Mouse (Mus musculus): Measurements from ENCODE around the gene Olfr612. TPM values are rescaled to one million over a fixed set of nuclear protein-coding genes. Genes with fewer than 3 reads are reported as not detected.

Olfr612 gene
- not detected in 2 replicates for polyA plus RNA-seq (2012; rRNA removed)

DNA sequence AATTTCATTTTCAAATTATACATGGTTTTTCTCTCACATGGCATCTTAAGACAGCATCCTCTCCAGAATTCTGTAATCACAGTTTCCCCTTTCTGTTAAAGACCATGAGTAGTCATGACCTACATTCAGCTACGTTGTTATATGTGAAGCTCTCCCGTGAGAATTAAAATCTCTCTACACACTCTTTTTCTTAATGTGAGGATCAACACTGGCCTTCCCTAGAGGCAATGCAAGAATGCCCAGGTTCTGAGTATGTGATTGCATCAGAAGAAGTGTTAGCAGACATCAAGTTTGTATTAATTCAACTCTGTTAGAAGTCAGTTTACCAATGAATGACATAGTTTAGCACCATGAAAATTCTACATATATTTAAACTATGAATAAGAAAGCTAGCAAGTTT is at the start of gene Olfr612:
Olfr612 (minus strand) TSS at position 101 of the 400 bp plus-strand sequence.

GRCm38 (mm10) chr7:103589803-103590202 is 47.3 kb upstream of the Olfr612 start, which contains the start of gene Olfr618:
Olfr618 (plus strand) TSS chr7:103590103.

DNA sequence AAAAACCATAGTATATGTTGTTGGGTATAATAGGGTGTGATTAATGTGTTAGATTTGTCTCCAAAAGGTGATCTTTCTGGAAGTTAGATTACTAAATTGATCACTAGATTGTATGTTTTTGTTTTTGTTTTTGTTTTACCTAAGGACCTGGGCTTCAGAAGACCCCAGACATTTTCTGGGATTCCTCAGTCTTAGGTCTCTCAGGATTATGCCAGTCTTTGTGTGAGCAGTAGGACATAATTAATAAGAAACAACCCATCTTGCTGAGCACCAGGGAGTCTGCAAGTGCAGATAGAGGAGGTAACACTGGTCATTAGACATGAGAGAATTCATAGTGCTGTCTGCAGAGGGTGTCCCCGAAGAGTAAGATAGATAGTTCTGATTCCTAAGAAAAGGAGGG is 30.2 kb upstream of the Olfr612 start, which contains the start of gene Olfr617:
Olfr617 (plus strand) TSS at position 301 of the 400 bp plus-strand sequence.

DNA sequence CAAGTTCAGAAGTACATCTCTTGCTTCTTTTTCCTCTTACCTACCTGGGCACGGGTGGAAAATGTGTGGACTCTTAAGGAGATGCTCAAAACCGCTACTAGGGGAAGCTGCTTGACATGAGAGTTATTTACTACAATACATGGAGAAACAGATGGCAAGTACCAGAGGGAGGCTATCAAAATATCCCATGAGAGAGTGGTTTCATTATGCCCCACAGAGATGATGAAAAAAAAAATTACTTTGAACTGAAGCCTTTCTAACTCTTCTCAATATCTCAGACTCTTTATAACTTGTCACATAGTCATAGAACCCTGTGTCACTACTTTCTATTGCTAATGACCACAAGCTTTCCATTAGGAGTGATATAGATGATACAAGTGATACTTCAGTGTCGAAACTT is 26.5 kb upstream of the Olfr612 start, which contains the start of gene Olfr616:
Olfr616 (minus strand) TSS at position 101 of the 400 bp plus-strand sequence.

GRCm38 (mm10) chr7:103555779-103556178 is 13.3 kb upstream of the Olfr612 start, which contains the start of gene Olfr615:
Olfr615 (plus strand) TSS chr7:103556079.

DNA sequence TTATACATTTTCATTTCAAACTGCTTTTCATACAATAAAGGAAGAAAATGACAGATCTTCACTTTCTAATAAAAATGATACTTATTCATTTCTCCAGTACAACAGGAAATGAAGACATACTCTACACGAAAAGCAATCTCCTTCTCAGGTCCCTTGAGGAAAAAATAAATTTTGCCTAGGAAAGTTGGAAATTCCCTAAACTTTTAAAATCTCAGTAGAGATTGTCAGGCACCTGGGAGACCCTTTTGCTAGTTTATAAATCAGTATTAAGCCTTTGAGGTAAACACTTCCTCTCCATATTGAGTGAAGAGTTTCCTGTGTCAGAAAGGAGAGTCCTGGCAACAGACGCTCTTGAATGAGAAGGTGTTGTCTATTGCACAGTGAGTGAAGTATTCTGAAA is 5.3 kb upstream of the Olfr612 start, which contains the start of gene Olfr613:
Olfr613 (plus strand) TSS at position 301 of the 400 bp plus-strand sequence.

DNA sequence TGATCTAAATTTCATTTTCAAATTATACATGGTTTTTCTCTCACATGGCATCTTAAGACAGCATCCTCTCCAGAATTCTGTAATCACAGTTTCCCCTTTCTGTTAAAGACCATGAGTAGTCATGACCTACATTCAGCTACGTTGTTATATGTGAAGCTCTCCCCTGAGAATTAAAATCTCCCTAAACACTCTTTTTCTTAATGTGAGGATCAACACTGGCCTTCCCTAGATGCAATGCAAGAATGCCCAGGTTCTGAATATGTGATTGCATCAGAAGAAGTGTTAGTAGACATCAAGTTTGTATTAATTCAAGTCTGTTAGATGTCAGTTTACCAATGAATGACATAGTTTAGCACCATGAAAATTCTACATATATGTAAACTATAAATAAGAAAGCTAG is 21.8 kb downstream of the Olfr612 start, which contains the start of gene Olfr611:
Olfr611 (minus strand) TSS at position 101 of the 400 bp plus-strand sequence.

DNA sequence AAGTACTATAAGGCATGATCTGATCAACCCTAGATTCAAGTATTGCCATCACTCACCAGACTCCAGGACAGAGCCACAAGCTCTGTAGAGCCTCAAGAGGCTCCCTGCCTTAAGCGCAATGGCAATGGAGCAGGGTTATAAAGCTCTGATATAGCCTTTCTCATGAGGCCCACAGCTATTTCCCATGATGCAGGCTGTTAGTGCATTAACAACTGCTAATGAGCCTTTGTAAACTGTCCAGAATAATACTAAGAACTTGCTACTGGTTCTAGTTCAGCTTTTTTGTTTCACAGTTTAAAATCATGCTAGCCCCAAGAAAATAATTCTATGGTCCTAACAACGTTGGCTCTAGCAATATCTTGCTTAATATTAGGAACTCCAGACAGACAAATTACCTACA is 30.5 kb downstream of the Olfr612 start, which contains the start of gene Olfr610:
Olfr610 (minus strand) TSS at position 101 of the 400 bp plus-strand sequence.

DNA sequence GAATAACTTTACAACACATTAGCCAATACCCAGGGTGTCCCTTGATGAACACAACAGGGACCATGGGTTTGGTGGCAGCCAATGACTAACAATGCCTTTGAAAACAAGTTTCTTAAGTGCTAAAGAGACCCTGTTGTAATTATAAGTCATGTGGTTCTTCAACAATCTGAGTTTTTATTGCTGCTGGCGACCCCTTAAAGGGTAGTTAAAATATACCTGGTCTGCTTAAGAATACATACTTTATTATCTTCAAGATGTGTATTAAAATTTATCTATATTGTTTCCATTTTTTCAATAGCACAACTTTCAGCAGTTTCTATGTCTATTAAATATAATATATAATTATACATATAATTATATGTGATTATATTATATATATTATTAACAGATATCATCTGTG is 44.6 kb downstream of the Olfr612 start, which contains the start of gene Olfr609:
Olfr609 (minus strand) TSS at position 101 of the 400 bp plus-strand sequence.

Other genes starting within 250 kb of the Olfr612 start
- not detected in 2 replicates for gene Olfr596, start 237.1 kb downstream of the Olfr612 start, polyA plus RNA-seq (2012; rRNA removed)
- not detected in 2 replicates for gene Olfr597, start 226.4 kb downstream of the Olfr612 start, polyA plus RNA-seq (2012; rRNA removed)
- gene Olfr598, start 219.1 kb downstream of the Olfr612 start, polyA plus RNA-seq (2012; rRNA removed), result not detected in 2 replicates
- gene Olfr599, start 206.8 kb downstream of the Olfr612 start, polyA plus RNA-seq (2012; rRNA removed), result not detected in 2 replicates
- not detected in 2 replicates for gene Olfr600, start 193.0 kb downstream of the Olfr612 start, polyA plus RNA-seq (2012; rRNA removed)
- gene Olfr601, start 180.1 kb downstream of the Olfr612 start, polyA plus RNA-seq (2012; rRNA removed), result not detected in 2 replicates
- not detected in 2 replicates for gene Olfr603, start 156.5 kb downstream of the Olfr612 start, polyA plus RNA-seq (2012; rRNA removed)
- not detected in 2 replicates for gene Usp17lc, start 127.6 kb downstream of the Olfr612 start, polyA plus RNA-seq (2012; rRNA removed)
- gene Olfr605, start 97.3 kb downstream of the Olfr612 start, polyA plus RNA-seq (2012; rRNA removed), result not detected in 2 replicates
- gene Olfr606, start 93.7 kb downstream of the Olfr612 start, polyA plus RNA-seq (2012; rRNA removed), result not detected in 2 replicates
- gene Olfr607, start 78.6 kb downstream of the Olfr612 start, polyA plus RNA-seq (2012; rRNA removed), result not detected in 2 replicates
- not detected in 2 replicates for gene Olfr608, start 72.8 kb downstream of the Olfr612 start, polyA plus RNA-seq (2012; rRNA removed)
- gene Olfr609, start 44.7 kb downstream of the Olfr612 start, polyA plus RNA-seq (2012; rRNA removed), result not detected in 2 replicates
- not detected in 2 replicates for gene Olfr610, start 30.6 kb downstream of the Olfr612 start, polyA plus RNA-seq (2012; rRNA removed)
- gene Olfr611, start 21.9 kb downstream of the Olfr612 start, polyA plus RNA-seq (2012; rRNA removed), result not detected in 2 replicates
- not detected in 2 replicates for gene Olfr613, start 5.4 kb upstream of the Olfr612 start, polyA plus RNA-seq (2012; rRNA removed)
- gene Olfr615, start 13.4 kb upstream of the Olfr612 start, polyA plus RNA-seq (2012; rRNA removed), result not detected in 2 replicates
- not detected in 2 replicates for gene Olfr616, start 26.4 kb upstream of the Olfr612 start, polyA plus RNA-seq (2012; rRNA removed)
- not detected in 2 replicates for gene Olfr617, start 30.3 kb upstream of the Olfr612 start, polyA plus RNA-seq (2012; rRNA removed)
- 0.02 TPM in 2 replicates for gene Olfr618, start 47.4 kb upstream of the Olfr612 start, polyA plus RNA-seq (2012; rRNA removed)
- gene Olfr619, start 57.9 kb upstream of the Olfr612 start, polyA plus RNA-seq (2012; rRNA removed), result not detected in 2 replicates
- not detected in 2 replicates for gene Olfr620, start 69.8 kb upstream of the Olfr612 start, polyA plus RNA-seq (2012; rRNA removed)
- gene Olfr622, start 100.0 kb upstream of the Olfr612 start, polyA plus RNA-seq (2012; rRNA removed), result not detected in 2 replicates
- not detected in 2 replicates for gene Olfr623, start 121.0 kb upstream of the Olfr612 start, polyA plus RNA-seq (2012; rRNA removed)
- gene Olfr624, start 128.5 kb upstream of the Olfr612 start, polyA plus RNA-seq (2012; rRNA removed), result 0.04 TPM in 2 replicates
- not detected in 2 replicates for gene Olfr625-ps1, start 140.0 kb upstream of the Olfr612 start, polyA plus RNA-seq (2012; rRNA removed)
- gene Olfr243, start 172.0 kb upstream of the Olfr612 start, polyA plus RNA-seq (2012; rRNA removed), result not detected in 2 replicates
- not detected in 2 replicates for gene Olfr628, start 187.7 kb upstream of the Olfr612 start, polyA plus RNA-seq (2012; rRNA removed)
- not detected in 2 replicates for gene Olfr629, start 202.2 kb upstream of the Olfr612 start, polyA plus RNA-seq (2012; rRNA removed)
- not detected in 2 replicates for gene Olfr630, start 214.6 kb upstream of the Olfr612 start, polyA plus RNA-seq (2012; rRNA removed)
- gene Olfr69, start 228.9 kb upstream of the Olfr612 start, polyA plus RNA-seq (2012; rRNA removed), result not detected in 2 replicates
- not detected in 2 replicates for gene Olfr68, start 237.0 kb upstream of the Olfr612 start, polyA plus RNA-seq (2012; rRNA removed)
- gene Olfr67, start 249.1 kb upstream of the Olfr612 start, polyA plus RNA-seq (2012; rRNA removed), result not detected in 2 replicates